Mouse (Mus musculus): ENCODE data around the gene Mrpl37. TPM values are rescaled to one million over a fixed set of nuclear protein-coding genes. Genes with fewer than 3 reads are reported as not detected.
"Not testable (repeated sequence)": the region's sequence is repeated elsewhere in the genome, so short reads cannot be mapped to it uniquely, and the experiment has no call there.

The Mrpl37 gene
- 84.9 and 85.5 TPM in 2 replicates for polyA plus RNA-seq (2015; fragmentation: Nextera tagmentation; extraction: Ambion mirVana)

DNA sequence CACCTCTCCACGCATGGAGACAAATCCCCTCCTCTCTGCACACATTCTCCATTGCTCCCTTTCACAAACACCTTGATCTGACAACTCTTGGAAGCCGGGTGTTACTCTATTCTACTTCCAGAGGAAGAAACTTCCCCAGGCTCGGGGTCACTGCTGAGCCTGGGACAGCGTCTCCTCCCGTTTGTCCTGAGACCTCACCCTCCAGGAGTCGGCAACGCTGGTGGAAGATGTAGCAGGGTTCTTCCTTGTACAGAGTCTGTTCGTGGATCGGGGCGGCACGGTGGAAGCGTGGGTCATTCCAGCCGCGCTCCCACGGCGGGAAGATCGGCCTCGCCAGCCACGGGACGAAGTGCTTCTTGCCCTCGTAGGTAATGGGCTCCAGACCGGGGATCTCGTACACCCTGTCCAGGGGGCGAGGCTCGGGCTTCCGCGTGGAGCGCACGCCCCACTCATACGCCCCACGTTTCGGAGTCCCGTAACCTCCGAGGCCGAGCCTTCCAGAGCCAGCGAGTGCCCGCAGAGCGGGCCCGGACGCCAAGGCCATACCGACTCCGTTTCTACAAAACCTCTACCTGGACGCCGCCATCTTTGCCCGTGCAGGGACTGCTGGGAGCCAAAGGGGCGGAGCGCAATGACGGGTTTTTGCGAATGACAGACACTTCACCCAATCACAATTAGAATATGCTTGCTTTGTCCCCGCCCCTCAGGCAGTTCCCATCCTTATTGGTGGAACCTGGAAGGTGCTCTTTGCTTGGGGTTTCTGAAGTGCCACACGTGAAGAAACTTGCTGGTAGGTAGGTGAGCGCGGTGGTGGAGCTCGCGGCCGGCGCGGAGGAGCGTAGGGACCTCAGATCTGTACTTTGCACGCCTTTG, at the start of gene Mrpl37, which contains the start of gene Cyb5rl:
Mrpl37 (minus strand) TSS at position 617 of the 873 bp plus-strand sequence.
Cyb5rl (plus strand) TSS at position 737 of the 873 bp plus-strand sequence.
- under 1% methylated on average over 60 of the region's 60 CpGs for WGBS
- peak; percentile 100 for ATAC-seq (ENCODE audit: low FRiP score)
- Histone ChIP-seq H3K27ac (replicated peaks) (peak within 1 kb of the TSS; percentile 72), H3K27me3 (replicated peaks) (no peaks in the 10 kb centered on the region), H3K36me3 (peaks cover 30% of the 10 kb centered on the region), H3K4me2 (peak within 1 kb of the TSS; percentile 99), H3K4me1 (peaks cover 20% of the 10 kb centered on the region), H3K4me3 (replicated peaks) (peak within 1 kb of the TSS; percentile 88), H3K9ac (replicated peaks) (peak within 1 kb of the TSS; percentile 89), H3K9me3 (replicated peaks) (no peaks in the 10 kb centered on the region)

DNA sequence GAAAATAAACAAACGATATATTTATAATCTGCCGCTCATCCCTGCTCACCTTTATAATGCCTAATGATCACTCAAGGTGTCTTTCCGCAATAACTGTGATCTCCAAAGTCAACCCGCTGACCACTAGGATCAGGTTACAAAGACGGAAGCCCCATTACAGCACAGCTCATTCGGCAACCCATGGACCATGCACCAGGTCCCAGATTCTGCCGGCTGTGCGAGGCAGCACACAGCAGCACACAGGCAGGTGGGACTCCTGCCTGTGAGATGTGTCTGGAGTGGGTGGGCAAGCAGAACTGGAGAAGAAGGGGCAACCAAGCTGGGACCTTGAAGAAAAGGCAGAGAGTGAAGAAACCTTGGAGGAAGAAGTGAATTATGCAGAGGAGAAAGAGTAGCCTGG, 47.6 kb upstream of the Mrpl37 start:
- Histone ChIP-seq H3K4me2 (no peak overlapping the region), H3K36me3 (no peaks in the 10 kb centered on the region), H3K4me1 (no peaks in the 10 kb centered on the region), H3K4me3 (replicated peaks) (no peak overlapping the region), H3K27me3 (replicated peaks) (no peaks in the 10 kb centered on the region), H3K9ac (replicated peaks) (no peak overlapping the region), H3K27ac (replicated peaks) (no peak overlapping the region), H3K9me3 (replicated peaks) (no peaks in the 10 kb centered on the region)
- WGBS = 50% methylated on average over 8 of the region's 8 CpGs
- no peak for ATAC-seq (ENCODE audit: low FRiP score)

DNA sequence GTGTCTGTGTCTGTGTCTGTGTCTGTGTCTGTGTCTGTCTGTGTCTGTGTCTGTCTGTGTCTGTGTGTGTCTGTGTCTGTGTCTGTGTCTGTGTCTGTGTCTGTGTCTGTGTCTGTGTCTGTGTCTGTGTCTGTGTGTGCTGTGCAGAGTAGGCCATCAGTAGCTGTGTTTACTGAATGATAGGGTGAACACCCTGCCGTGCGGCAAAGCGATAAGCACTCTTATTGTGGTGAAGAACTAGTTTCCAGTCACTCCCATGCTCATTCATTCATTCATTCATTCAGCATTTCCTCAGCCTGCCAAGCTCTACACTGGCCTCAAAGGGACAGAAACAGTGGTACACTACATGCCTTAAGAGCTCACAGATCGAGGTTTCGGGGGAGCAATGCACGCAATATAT, 42.5 kb upstream of the Mrpl37 start:
- H3K9ac ChIP-seq (replicated peaks); H3K4me1 ChIP-seq; H3K9me3 ChIP-seq (replicated peaks); H3K36me3 ChIP-seq; H3K27ac ChIP-seq (replicated peaks); H3K27me3 ChIP-seq (replicated peaks); H3K4me3 ChIP-seq (replicated peaks); H3K4me2 ChIP-seq; ATAC-seq (ENCODE audit: low FRiP score): not testable (repeated sequence)
- WGBS = 93% methylated on average over 6 of the region's 6 CpGs

DNA sequence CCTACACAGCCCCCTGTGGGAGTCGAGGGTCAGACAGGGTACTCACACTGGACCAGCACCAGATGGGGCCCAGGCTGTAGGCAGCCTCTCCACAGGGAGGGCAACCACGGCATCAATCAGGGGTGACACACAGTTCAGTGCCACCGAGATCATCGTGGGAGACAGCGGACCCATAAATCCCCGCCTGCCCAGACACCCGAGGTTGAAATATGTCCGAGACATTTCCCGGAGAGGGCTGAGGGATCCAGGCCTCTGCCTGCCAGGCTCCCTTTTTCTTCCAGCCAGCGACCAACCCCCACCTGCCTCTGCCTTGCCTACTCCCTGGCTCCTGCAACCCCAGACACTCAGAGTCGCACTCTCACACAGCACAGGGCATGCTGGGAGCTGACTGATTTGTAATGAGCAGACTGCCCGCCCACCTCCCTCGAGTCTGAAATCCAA, 41.6 kb upstream of the Mrpl37 start:
- H3K27me3 ChIP-seq (replicated peaks) = no peaks in the 10 kb centered on the region
- ATAC-seq (ENCODE audit: low FRiP score) = peak; percentile 78; the same call in 1 of the 2 replicates
- H3K9me3 ChIP-seq (replicated peaks) = no peaks in the 10 kb centered on the region
- H3K4me2 ChIP-seq = peak overlapping the region; percentile 19; the same call in 1 of the 2 replicates
- WGBS = 6% methylated on average over 13 of the region's 13 CpGs
- H3K36me3 ChIP-seq = no peaks in the 10 kb centered on the region
- H3K9ac ChIP-seq (replicated peaks) = no peak overlapping the region
- H3K4me3 ChIP-seq (replicated peaks) = no peak overlapping the region
- H3K27ac ChIP-seq (replicated peaks) = peak overlapping the region; percentile 51
- peaks cover 8% of the 10 kb centered on the region for H3K4me1 ChIP-seq

DNA sequence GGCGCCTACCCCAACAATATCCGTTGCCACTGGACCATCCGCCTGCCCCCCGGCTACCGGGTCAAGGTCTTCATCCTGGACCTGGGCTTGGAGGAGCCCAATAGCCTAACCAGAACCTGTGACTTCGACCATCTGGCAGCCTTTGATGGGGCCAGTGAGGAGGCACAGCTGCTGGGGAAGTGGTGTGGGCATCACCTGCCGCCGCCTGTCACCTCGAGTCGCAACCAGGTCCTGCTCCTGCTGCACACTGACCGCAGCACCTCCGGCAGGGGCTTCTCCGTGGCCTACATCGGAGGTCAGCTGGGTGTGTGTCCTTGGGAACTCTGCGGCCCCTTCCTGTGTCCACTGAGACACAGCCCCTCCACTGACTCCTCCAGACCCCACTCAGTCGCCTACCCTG, 40.1 kb upstream of the Mrpl37 start:
- no peak for ATAC-seq (ENCODE audit: low FRiP score)
- WGBS = 91% methylated on average over 16 of the region's 16 CpGs

DNA sequence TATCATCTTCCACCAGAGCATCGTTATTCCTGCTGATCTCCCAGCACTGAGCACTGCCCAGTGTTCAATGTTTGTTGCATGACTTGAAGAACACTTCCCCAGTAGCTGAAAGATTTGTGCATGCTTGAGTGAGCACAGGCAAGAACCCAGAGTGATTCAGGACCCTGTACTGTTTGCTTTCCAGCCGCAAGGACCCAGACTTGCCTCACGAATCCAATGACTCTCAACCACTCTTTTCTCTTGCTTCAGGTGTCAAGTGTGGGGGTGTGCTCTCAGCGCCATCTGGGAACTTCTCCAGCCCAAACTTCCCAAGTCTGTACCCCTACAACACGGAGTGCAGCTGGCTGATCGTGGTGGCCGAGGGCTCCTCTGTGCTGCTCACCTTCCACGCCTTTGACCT, 35.6 kb upstream of the Mrpl37 start:
- H3K27ac ChIP-seq (replicated peaks) = no peak overlapping the region
- WGBS = 83% methylated on average over 8 of the region's 8 CpGs
- ATAC-seq (ENCODE audit: low FRiP score) = no peak
- H3K4me2 ChIP-seq = no peak overlapping the region
- no peaks in the 10 kb centered on the region for H3K36me3 ChIP-seq
- no peak overlapping the region for H3K4me3 ChIP-seq (replicated peaks)
- H3K4me1 ChIP-seq = peaks cover 7% of the 10 kb centered on the region
- H3K27me3 ChIP-seq (replicated peaks) = no peaks in the 10 kb centered on the region
- H3K9me3 ChIP-seq (replicated peaks) = no peaks in the 10 kb centered on the region
- H3K9ac ChIP-seq (replicated peaks) = no peak overlapping the region

More for the DNA sequence above, 40.1 kb upstream of the Mrpl37 start:
- no peaks in the 10 kb centered on the region for H3K27me3 ChIP-seq (replicated peaks)
- H3K9ac ChIP-seq (replicated peaks) = no peak overlapping the region
- H3K4me1 ChIP-seq = peaks cover 8% of the 10 kb centered on the region
- no peak overlapping the region for H3K27ac ChIP-seq (replicated peaks)
- H3K36me3 ChIP-seq = no peaks in the 10 kb centered on the region
- H3K4me3 ChIP-seq (replicated peaks) = no peak overlapping the region
- H3K4me2 ChIP-seq = no peak overlapping the region
- no peaks in the 10 kb centered on the region for H3K9me3 ChIP-seq (replicated peaks)

DNA sequence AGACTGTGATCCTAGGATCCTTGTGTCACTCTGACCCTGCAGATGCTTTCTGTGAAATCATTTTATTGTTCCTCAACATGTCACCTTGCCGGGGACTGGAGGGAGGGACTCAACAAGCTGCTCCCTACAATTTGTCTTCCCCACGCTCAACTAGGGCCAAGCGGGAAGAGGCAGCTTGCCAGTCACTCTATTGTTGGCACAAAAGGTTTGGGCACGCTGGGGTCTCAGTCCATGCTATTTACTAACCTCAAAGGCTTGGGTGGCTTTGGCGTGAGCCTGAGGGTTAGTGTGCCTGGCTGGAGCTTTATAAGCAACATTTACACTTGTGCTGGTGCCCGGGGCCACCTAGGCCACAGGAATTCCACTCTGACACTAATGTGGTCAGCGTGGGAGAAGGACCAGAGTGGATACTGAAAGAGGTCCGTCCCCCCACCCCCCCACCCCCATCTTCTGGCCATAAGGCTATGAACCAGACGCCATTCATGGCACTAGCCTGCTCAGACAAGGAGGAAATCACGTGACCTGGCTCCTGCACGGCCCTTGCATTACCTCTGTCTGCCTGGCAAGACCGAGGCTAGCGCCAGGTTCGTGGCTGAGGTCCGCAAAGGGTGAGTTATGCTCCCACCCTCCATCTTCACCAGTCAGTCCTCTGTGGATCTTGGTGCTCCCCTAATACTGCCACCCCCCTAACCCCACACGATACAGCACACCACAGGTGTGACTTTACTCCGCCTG, 32.3 kb upstream of the Mrpl37 start:
- H3K9me3 ChIP-seq (replicated peaks) = no peaks in the 10 kb centered on the region
- no peak overlapping the region for H3K4me2 ChIP-seq
- H3K36me3 ChIP-seq = no peaks in the 10 kb centered on the region
- peaks cover 15% of the 10 kb centered on the region for H3K4me1 ChIP-seq
- H3K27me3 ChIP-seq (replicated peaks) = no peaks in the 10 kb centered on the region
- 71% methylated on average over 17 of the region's 17 CpGs for WGBS
- H3K27ac ChIP-seq (replicated peaks) = no peak overlapping the region
- H3K4me3 ChIP-seq (replicated peaks) = no peak overlapping the region
- ATAC-seq (ENCODE audit: low FRiP score) = no peak
- H3K9ac ChIP-seq (replicated peaks) = no peak overlapping the region

DNA sequence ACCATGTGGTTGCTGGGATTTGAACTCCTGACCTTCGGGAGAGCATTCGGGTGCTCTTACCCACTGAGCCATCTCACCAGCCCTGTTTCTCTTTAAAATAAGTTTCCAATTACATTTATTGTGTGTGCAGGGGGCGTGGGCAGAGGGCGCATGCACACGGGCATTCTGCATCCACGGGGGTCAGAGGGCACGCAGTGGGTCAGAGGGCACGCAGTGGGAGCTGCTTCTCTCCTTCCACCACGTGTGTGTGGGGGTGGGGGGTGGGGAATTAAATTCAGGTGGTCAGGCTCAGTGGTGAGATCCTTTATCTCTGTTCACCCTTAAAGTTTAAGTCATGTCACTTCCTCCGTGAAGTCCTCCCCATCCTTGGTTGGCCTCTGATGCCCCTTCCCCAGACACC, 31.7 kb upstream of the Mrpl37 start:
- 81% methylated on average over 10 of the region's 10 CpGs for WGBS
- no peaks in the 10 kb centered on the region for H3K9me3 ChIP-seq (replicated peaks)
- no peak for ATAC-seq (ENCODE audit: low FRiP score)

DNA sequence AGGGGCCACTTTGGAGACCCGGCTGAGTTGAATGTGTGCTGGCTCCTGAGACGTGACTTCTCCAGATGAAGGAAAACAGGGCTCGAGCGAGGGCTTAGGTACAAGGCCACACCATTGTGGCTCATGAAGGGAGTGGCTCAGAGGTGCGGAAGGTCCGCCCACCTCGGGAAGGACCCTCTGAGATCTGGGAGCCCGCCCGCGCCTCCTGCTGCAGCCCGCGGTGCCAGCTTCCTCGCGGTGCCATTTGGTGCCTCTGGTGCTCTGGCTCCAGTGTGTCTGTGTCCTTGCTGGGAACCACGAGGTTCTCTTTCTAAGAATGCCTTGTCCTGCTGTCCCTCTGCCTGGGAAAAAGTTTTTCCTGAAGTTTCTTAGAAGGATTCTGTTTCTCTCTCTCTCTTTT, 31.2 kb upstream of the Mrpl37 start:
- 58% methylated on average over 15 of the region's 15 CpGs for WGBS
- Histone ChIP-seq H3K4me1 (peaks cover 15% of the 10 kb centered on the region), H3K9ac (replicated peaks) (no peak overlapping the region), H3K27me3 (replicated peaks) (no peaks in the 10 kb centered on the region), H3K36me3 (no peaks in the 10 kb centered on the region), H3K9me3 (replicated peaks) (no peaks in the 10 kb centered on the region), H3K4me3 (replicated peaks) (no peak overlapping the region), H3K4me2 (no peak overlapping the region), H3K27ac (replicated peaks) (no peak overlapping the region)
- ATAC-seq (ENCODE audit: low FRiP score) = no peak

More for the DNA sequence above, 31.7 kb upstream of the Mrpl37 start:
- Histone ChIP-seq H3K27me3 (replicated peaks) (no peaks in the 10 kb centered on the region), H3K9ac (replicated peaks) (no peak overlapping the region), H3K36me3 (no peaks in the 10 kb centered on the region), H3K27ac (replicated peaks) (no peak overlapping the region), H3K4me2 (no peak overlapping the region), H3K4me3 (replicated peaks) (no peak overlapping the region), H3K4me1 (peaks cover 15% of the 10 kb centered on the region)

GRCm38 (mm10) chr4:107096841-107097373, 30.2 kb upstream of the Mrpl37 start, which contains the start of gene Cdcp2:
Gene Cdcp2, plus strand, starts transcription at chr4:107096891.
- Histone ChIP-seq H3K9ac (replicated peaks) (no peak within 1 kb of the TSS), H3K4me3 (replicated peaks) (no peak within 1 kb of the TSS), H3K27me3 (replicated peaks) (no peaks in the 10 kb centered on the region), H3K36me3 (no peaks in the 10 kb centered on the region), H3K4me1 (peaks cover 15% of the 10 kb centered on the region), H3K9me3 (replicated peaks) (no peaks in the 10 kb centered on the region), H3K27ac (replicated peaks) (no peak within 1 kb of the TSS), H3K4me2 (no peak within 1 kb of the TSS)
- ATAC-seq (ENCODE audit: low FRiP score) = no peak
- WGBS = 27% methylated on average over 16 of the region's 16 CpGs

GRCm38 (mm10) chr4:107096043-107096442, 29.4 kb upstream of the Mrpl37 start:
- no peak overlapping the region for H3K9ac ChIP-seq (replicated peaks)
- WGBS = 26% methylated on average over 6 of the region's 6 CpGs
- H3K27ac ChIP-seq (replicated peaks) = no peak overlapping the region
- ATAC-seq (ENCODE audit: low FRiP score) = no peak
- H3K4me3 ChIP-seq (replicated peaks) = no peak overlapping the region
- H3K27me3 ChIP-seq (replicated peaks) = no peaks in the 10 kb centered on the region
- H3K36me3 ChIP-seq = no peaks in the 10 kb centered on the region
- no peaks in the 10 kb centered on the region for H3K9me3 ChIP-seq (replicated peaks)
- H3K4me1 ChIP-seq = peaks cover 15% of the 10 kb centered on the region
- H3K4me2 ChIP-seq = no peak overlapping the region
